Mouse (Mus musculus): Measurements from ENCODE around the gene Cxcl1.

GRCm38 (mm10) chr5:90872377-90872776 lies 18.7 kb upstream of the Cxcl1 start:
- TF ChIP-seq CTCF (conservative IDR thresholded peaks at IDR 0.05; ENCODE audit: low read length) (no peak), POU5F1 (IDR thresholded peaks at IDR 0.05; ENCODE audit: borderline replicate concordance, low read length) (no peak)

Measured in E14TG2a.4 (cell line).